Mouse (Mus musculus): ENCODE measurements around the gene Primpol.

Primpol gene

GRCm38 (mm10) chr8:46616879-46617689 is at the start of gene Primpol, which contains the start of gene Casp3:
Gene Primpol (minus strand): TSS chr8:46617212.
Gene Casp3 (plus strand): TSS chr8:46617291.
- DNase-seq = peak; percentile 96

- no peak for DNase-seq
These were observed 38.9 kb upstream of the Primpol start for GRCm38 (mm10) chr8:46655919-46656318.

GRCm38 (mm10) chr8:46651872-46652271 is 34.9 kb upstream of the Primpol start:
- no peak for DNase-seq

GRCm38 (mm10) chr8:46648421-46648820 is 31.4 kb upstream of the Primpol start:
- DNase-seq = no peak

GRCm38 (mm10) chr8:46641272-46641671 is 24.3 kb upstream of the Primpol start:
- no peak for DNase-seq

GRCm38 (mm10) chr8:46639852-46640251 is 22.8 kb upstream of the Primpol start:
- DNase-seq = no peak

- no peak for DNase-seq
These were observed 22.1 kb upstream of the Primpol start for GRCm38 (mm10) chr8:46639010-46639571.

GRCm38 (mm10) chr8:46630932-46631331 is 13.9 kb upstream of the Primpol start:
- no peak for DNase-seq

GRCm38 (mm10) chr8:46630422-46630821 is 13.4 kb upstream of the Primpol start:
- no peak for DNase-seq

GRCm38 (mm10) chr8:46628645-46629044 is 11.6 kb upstream of the Primpol start:
- DNase-seq = no peak

GRCm38 (mm10) chr8:46627881-46628280 is 10.9 kb upstream of the Primpol start:
- no peak for DNase-seq

GRCm38 (mm10) chr8:46626642-46627041 is 9.6 kb upstream of the Primpol start:
- DNase-seq = no peak

GRCm38 (mm10) chr8:46625166-46625565 is 8.2 kb upstream of the Primpol start:
- no peak for DNase-seq

- DNase-seq = no peak
These were observed 5.6 kb upstream of the Primpol start for GRCm38 (mm10) chr8:46622446-46623270.

GRCm38 (mm10) chr8:46618639-46619320 is 1.8 kb upstream of the Primpol start:
- DNase-seq = no peak

GRCm38 (mm10) chr8:46617690-46618620 is 943 bp upstream of the Primpol start:
- peak; percentile 31 for DNase-seq

- DNase-seq = no peak
These were observed 1.1 kb downstream of the Primpol start for GRCm38 (mm10) chr8:46615936-46616335.

- DNase-seq = no peak
These were observed 3.6 kb downstream of the Primpol start for GRCm38 (mm10) chr8:46613377-46613776.

- DNase-seq = no peak
These were observed 4.1 kb downstream of the Primpol start for GRCm38 (mm10) chr8:46612913-46613312.

GRCm38 (mm10) chr8:46611557-46611956 is 5.5 kb downstream of the Primpol start:
- no peak for DNase-seq

- no peak for DNase-seq
These were observed 10.1 kb downstream of the Primpol start for GRCm38 (mm10) chr8:46606930-46607329.

GRCm38 (mm10) chr8:46603587-46603986 is 13.4 kb downstream of the Primpol start:
- DNase-seq = no peak
